Mouse (Mus musculus) heart, embryonic 11.5 days (tissue): ENCODE measurements around the gene Cdk12. TPM values are rescaled to one million over a fixed set of nuclear protein-coding genes. Genes with fewer than 3 reads are reported as not detected.
"Not testable (repeated sequence)": the region's sequence is repeated elsewhere in the genome, so short reads cannot be mapped to it uniquely, and the experiment has no call there.

Experiments used
- ATAC-seq: fragments of 200-750 bp; cut with Nextera tagmentation; replicated peaks from 2 replicates; pipeline ENCODE4 v1.8.0; 2017; ENCODE audit warnings: moderate library complexity; ENCODE audit not compliant: insufficient number of reproducible peaks, low FRiP score, low TSS enrichment
- H3K27ac ChIP-seq: fragments of 300-500 bp; sonication (generic); 2 replicates; pipeline ENCODE4 v1.5.1; 2014; ENCODE audit warnings: mild to moderate bottlenecking, low read depth, low read length
- H3K27me3 ChIP-seq: fragments of 300-500 bp; sonication (generic); 2 replicates; pipeline ENCODE4 v1.6.1; 2014; ENCODE audit warnings: mild to moderate bottlenecking, low read length, mixed read lengths; ENCODE audit not compliant: control insufficient read depth, insufficient read depth
- H3K36me3 ChIP-seq: fragments of 300-500 bp; sonication (generic); 2 replicates; pipeline ENCODE4 v1.6.1; 2014; ENCODE audit warnings: mild to moderate bottlenecking, low read length, moderate library complexity, mixed read lengths; ENCODE audit not compliant: control insufficient read depth, insufficient read depth
- H3K4me1 ChIP-seq: fragments of 300-500 bp; sonication (generic); 2 replicates; pipeline ENCODE4 v1.6.1; 2014; ENCODE audit warnings: low read length; ENCODE audit not compliant: control insufficient read depth, insufficient read depth
- H3K4me2 ChIP-seq: fragments of 300-500 bp; sonication (generic); 2 replicates; pipeline ENCODE4 v1.6.1; 2014; ENCODE audit warnings: mild to moderate bottlenecking, moderate library complexity
- H3K4me3 ChIP-seq: fragments of 300-500 bp; sonication (generic); 2 replicates; pipeline ENCODE4 v1.5.1; 2014; ENCODE audit warnings: low read depth, low read length
- H3K9ac ChIP-seq: fragments of 300-500 bp; sonication (generic); 2 replicates; pipeline ENCODE4 v1.6.1; 2014; ENCODE audit warnings: mild to moderate bottlenecking, low read depth, low read length, moderate library complexity
- H3K9me3 ChIP-seq: fragments of 300-500 bp; sonication (generic); replicated peaks from 2 replicates; pipeline ENCODE4 v1.6.1; 2016; ENCODE audit warnings: low read length; ENCODE audit not compliant: control insufficient read depth
- WGBS: fragments of 180-500 bp; shearing (Covaris S2); extraction: QIAGEN DNeasy Blood & Tissue Kit; methylation state at CpG from one replicate; pipeline ENCODE4 v1.1.7; 2014; ENCODE audit not compliant: insufficient replicate concordance; 5-methylcytosine and 5-hydroxymethylcytosine counted together
- polyA plus RNA-seq: library from polyadenylated mRNA; unstranded; fragments of >200 nt; fragmentation: Nextera tagmentation; extraction: Ambion mirVana; gene quantifications from 2 replicates; pipeline ENCODE4 v1.2.1, GENCODE M21; 2014

Cdk12 gene
- polyA plus RNA-seq, 1 experiment from 2014 or later: 11.4 TPM

DNA sequence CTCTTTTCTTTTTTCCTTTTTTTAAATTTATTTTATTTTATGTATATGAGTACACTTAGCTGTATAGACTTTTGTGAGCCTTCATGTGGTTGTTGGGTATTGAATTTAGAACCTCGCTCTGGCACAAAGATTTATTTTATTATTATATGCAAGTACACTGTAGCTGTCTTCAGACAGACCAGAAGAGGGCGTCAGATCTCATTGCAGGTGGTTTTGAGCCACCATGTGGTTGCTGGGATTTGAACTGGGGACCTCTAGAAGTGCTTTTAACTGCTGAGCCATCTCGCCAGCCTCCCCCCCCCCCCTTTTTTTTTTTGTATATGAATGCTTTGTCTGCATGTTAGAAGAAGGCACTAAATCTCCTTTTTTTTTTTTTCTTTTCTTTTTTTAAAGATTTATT lies 35.6 kb downstream of the Cdk12 start:
- H3K4me2 ChIP-seq: no peak overlapping the region
- WGBS: 71% methylated on average over 3 of the region's 3 CpGs
- no peak overlapping the region for H3K4me3 ChIP-seq
- peaks cover 37% of the 10 kb centered on the region for H3K36me3 ChIP-seq
- ATAC-seq: no peak
- H3K9ac ChIP-seq: no peak overlapping the region
- H3K27ac ChIP-seq: no peak overlapping the region
- no peaks in the 10 kb centered on the region for H3K27me3 ChIP-seq
- no peaks in the 10 kb centered on the region for H3K4me1 ChIP-seq
- H3K9me3 ChIP-seq: no peaks in the 10 kb centered on the region

DNA sequence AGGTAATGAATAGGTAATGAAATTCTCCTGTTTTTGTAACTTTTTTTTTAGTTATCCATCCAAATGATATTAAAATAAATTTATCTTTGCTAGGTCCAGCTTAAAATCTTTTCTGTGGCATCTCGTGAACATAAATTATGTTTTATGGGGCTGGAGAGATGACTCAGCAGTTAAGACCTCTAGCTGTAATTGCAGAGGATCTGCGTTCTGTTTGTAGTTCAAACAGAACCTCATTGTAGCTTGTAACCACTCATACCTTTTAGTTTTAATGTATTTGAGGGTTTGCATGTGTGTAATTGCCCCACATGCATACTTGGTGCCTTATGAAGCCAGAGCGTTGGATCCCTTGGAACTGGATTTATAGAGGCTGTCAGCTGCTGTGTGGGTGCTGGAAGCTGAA lies 36.1 kb downstream of the Cdk12 start:
- Histone ChIP-seq H3K27ac (no peak overlapping the region), H3K4me3 (no peak overlapping the region), H3K9me3 (no peaks in the 10 kb centered on the region), H3K9ac (no peak overlapping the region), H3K36me3 (peaks cover 37% of the 10 kb centered on the region), H3K4me1 (no peaks in the 10 kb centered on the region), H3K27me3 (no peaks in the 10 kb centered on the region), H3K4me2 (no peak overlapping the region)
- 95% methylated on average over 3 of the region's 3 CpGs for WGBS
- no peak for ATAC-seq

DNA sequence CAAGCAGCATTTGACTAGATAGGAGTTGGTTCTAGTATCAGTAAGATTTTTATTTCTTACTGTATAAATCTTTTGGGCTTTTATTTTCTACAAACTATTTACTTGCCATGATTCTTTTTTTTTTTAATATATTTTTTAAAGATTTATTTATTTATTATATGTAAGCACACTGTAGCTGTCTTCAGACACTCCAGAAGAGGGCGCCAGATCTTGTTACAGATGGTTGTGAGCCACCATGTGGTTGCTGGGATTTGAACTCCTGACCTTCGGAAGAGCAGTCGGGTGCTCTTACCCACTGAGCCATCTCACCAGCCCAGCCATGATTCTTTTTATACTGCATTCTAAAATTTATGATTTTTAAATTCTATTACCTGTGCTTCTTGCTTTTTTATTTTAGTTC lies 40.1 kb downstream of the Cdk12 start:
- ATAC-seq, H3K27me3 ChIP-seq, H3K4me2 ChIP-seq, H3K9ac ChIP-seq, H3K27ac ChIP-seq, H3K4me3 ChIP-seq, H3K9me3 ChIP-seq, H3K4me1 ChIP-seq: not testable (repeated sequence)
- peaks cover 35% of the 10 kb centered on the region for H3K36me3 ChIP-seq
- 82% methylated on average over 3 of the region's 3 CpGs for WGBS

DNA sequence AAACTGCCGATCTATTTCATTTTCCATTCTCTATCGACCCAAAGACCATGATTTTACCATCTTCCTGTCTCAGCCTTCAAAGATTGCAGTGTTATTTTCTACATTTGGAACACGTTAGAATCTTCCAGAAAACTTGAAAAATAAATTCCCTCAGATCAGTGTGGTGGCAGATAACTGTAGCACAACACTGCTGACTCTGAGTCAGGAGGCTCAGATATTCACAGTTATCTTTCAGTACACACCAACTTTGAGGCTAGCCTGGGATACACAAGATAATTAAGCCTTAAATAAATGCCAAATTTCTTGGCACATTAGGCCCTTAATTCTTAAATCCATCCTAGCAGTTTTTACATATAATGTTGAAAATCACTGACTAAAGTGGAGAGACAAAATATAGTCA lies 41.6 kb downstream of the Cdk12 start:
- H3K4me3 ChIP-seq: no peak overlapping the region
- no peak overlapping the region for H3K27ac ChIP-seq
- no peaks in the 10 kb centered on the region for H3K9me3 ChIP-seq
- 88% methylated on average over 3 of the region's 3 CpGs for WGBS
- H3K4me2 ChIP-seq: no peak overlapping the region
- ATAC-seq: no peak
- H3K4me1 ChIP-seq: no peaks in the 10 kb centered on the region
- H3K27me3 ChIP-seq: no peaks in the 10 kb centered on the region
- no peak overlapping the region for H3K9ac ChIP-seq
- H3K36me3 ChIP-seq: peaks cover 33% of the 10 kb centered on the region

DNA sequence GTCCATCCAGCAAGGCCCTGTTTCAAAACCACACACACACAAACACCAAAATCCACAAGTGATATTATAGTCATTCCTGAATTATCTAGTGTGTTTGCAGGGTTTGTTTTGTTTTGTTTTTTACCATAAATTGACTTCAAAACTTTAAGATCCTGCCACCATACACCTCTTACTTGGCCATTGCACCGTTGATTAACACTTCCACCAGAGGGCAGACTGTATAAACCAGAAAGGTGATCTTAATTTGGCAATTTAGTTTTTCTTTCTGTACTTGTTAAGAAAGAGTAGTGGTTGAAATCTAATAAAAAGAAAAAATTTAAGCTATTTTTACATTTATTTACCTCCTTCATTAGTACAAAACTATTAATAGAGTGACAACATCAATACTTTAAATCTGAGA lies 44.5 kb downstream of the Cdk12 start:
- Histone ChIP-seq H3K4me3 (no peak overlapping the region), H3K36me3 (peaks cover 21% of the 10 kb centered on the region), H3K9me3 (no peaks in the 10 kb centered on the region), H3K4me1 (no peaks in the 10 kb centered on the region), H3K9ac (no peak overlapping the region), H3K27ac (no peak overlapping the region), H3K4me2 (no peak overlapping the region), H3K27me3 (no peaks in the 10 kb centered on the region)
- ATAC-seq: no peak
- 81% methylated on average over 1 of the region's 1 CpGs for WGBS

DNA sequence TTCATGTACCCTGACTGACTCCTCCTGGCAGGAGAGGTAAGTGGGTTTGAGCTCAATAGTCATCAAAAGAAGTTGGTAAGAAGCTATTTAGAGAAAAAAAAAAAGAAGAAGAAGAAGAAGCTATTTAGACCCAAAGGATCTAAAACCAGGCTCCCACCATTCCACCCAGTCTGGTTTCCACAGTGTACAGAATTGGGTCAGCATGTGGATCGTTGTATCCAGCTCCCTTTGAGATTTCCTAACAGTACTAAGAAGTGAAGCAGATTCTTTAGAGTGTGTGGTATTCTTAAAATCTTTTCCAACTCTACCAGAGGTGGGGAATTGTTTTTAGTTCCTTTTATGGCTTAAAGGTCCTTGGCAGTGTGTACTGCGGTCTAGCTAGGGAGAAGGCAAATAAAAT lies 50.9 kb downstream of the Cdk12 start:
- no peaks in the 10 kb centered on the region for H3K9me3 ChIP-seq

DNA sequence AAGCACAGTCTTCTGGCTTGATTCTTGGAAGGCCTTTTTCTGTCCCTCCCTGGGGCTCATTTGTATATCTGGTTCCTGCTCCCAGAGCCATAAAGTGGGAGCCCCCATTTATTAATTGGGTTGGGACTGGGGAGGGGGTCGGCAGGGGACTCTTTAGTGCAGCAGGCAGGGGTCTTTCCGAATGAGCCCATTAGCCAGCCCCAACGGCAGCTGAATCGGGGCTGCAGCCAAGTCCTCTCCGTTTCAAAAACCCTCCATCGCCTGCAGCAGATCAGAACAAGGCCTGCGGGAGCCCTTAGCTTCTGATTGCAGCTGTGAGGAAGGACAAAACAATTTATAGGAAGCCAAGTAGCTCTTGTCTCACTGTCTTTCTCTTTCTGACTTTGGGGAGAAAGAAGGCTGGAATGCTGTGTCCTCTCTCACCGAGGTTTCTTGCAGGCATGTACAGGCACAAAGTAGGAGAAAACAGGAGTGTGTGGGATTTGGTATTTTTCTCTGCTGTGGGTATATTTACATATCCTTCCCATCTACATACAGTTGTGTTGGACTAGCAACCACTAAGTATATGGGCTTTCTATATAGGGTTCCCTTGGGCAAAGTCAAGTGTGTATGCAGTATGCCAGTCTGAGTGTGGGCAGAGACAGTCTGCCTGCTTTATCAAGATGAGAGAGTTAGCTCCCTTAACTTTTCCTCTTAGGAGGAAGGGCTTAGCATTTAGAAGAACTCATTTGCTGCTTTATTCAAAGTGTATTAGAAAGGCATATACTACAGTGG lies 58.0 kb downstream of the Cdk12 start:
- Histone ChIP-seq H3K4me3 (no peak overlapping the region), H3K9me3 (no peaks in the 10 kb centered on the region), H3K36me3 (no peaks in the 10 kb centered on the region), H3K27ac (no peak overlapping the region), H3K27me3 (no peaks in the 10 kb centered on the region), H3K4me2 (no peak overlapping the region), H3K4me1 (no peaks in the 10 kb centered on the region), H3K9ac (no peak overlapping the region)
- no peak for ATAC-seq
- 80% methylated on average over 8 of the region's 8 CpGs for WGBS

More for the DNA sequence above, 50.9 kb downstream of the Cdk12 start:
- Histone ChIP-seq H3K4me1 (no peaks in the 10 kb centered on the region), H3K27me3 (no peaks in the 10 kb centered on the region), H3K4me2 (no peak overlapping the region), H3K27ac (no peak overlapping the region), H3K36me3 (peaks cover 3% of the 10 kb centered on the region; the same call in 1 of the 2 replicates), H3K9ac (no peak overlapping the region), H3K4me3 (no peak overlapping the region)
- 92% methylated on average over 2 of the region's 2 CpGs for WGBS
- ATAC-seq: no peak

DNA sequence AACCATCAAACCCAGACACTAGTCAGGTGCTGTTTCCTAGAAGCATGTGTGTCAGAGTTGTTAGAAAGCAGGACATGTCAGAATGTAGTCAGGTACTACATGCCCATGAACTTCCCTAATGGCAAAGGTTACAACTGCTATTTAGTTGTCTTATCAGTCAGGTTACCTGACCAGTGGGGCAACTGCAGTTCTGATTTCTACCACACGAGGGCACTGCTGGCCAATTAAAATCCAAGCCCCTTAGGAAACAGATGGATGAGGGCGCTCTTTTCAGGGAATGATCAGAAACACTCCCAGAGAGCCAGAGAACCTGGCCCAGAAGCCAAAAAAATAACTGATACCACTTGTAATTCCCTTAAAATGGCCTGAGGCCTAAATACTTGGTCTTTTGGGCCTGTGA lies 62.2 kb downstream of the Cdk12 start:
- Histone ChIP-seq H3K27me3 (no peaks in the 10 kb centered on the region), H3K27ac (no peak overlapping the region), H3K4me2 (no peak overlapping the region), H3K4me3 (no peak overlapping the region), H3K9ac (no peak overlapping the region), H3K4me1 (no peaks in the 10 kb centered on the region), H3K9me3 (no peaks in the 10 kb centered on the region), H3K36me3 (peaks cover 7% of the 10 kb centered on the region)
- 6% methylated on average over 2 of the region's 2 CpGs for WGBS
- ATAC-seq: no peak

DNA sequence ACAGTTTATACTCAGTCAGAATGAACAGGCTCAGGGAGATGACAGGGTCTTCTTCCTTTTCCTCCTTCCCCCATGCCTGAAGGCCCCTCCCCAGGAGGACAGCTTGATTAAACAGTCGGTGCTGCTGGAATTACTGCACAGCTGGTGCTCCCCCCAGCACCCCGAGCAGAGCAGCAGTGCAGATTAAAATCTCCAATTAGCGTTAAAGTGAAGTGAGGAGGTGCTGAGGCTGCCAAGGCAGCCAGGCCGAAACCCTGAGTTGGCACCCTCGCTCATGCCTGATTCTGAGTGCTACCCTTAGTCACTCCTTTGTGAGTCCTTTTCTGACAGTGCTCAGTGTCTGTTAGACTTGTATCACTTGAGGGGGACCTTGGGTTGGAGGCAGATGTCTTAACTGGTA lies 63.0 kb downstream of the Cdk12 start:
- peaks cover 11% of the 10 kb centered on the region for H3K36me3 ChIP-seq
- H3K4me1 ChIP-seq: no peaks in the 10 kb centered on the region
- 79% methylated on average over 5 of the region's 5 CpGs for WGBS
- H3K4me2 ChIP-seq: no peak overlapping the region
- no peak overlapping the region for H3K27ac ChIP-seq
- H3K9ac ChIP-seq: no peak overlapping the region
- H3K4me3 ChIP-seq: no peak overlapping the region
- no peaks in the 10 kb centered on the region for H3K27me3 ChIP-seq
- ATAC-seq: no peak
- no peaks in the 10 kb centered on the region for H3K9me3 ChIP-seq
